Mouse (Mus musculus): Measurements from ENCODE around the gene Usp22. TPM values are rescaled to one million over a fixed set of nuclear protein-coding genes. Genes with fewer than 3 reads are reported as not detected.

Gene Usp22
- polyA plus RNA-seq (2012; rRNA removed) = 7.4 and 8.2 TPM in 2 replicates
- 12.8 and 13.6 TPM in 2 replicates for polyA plus RNA-seq (2014; fragmentation: Nextera tagmentation; extraction: Ambion mirVana)

GRCm38 (mm10) chr11:61174821-61175658 lies at the start of gene Usp22:
Gene Usp22, minus strand, starts transcription at chr11:61175055.
- DNase-seq (ENCODE audit: low read depth in 3 of 3, low spot score in 3 of 3) (peak; percentile 99 to 100 (median 100)), ATAC-seq (ENCODE audit: insufficient read depth) (peak; percentile 97)
- Histone ChIP-seq H3K36me3 (replicated peaks; ENCODE audit: control insufficient read depth, insufficient read depth, low read depth) (no peaks in the 10 kb centered on the region), H3K4me2 (ENCODE audit: low read depth) (peak within 1 kb of the TSS; percentile 93), H3K4me3 (ENCODE audit: insufficient read depth in 1 of 2, low read depth in 2 of 2, low read length in 2 of 2) (peak within 1 kb of the TSS; percentile 59 to 66), H3K4me1 (replicated peaks; ENCODE audit: control insufficient read depth in 2 of 2, insufficient read depth in 2 of 2, low read length in 1 of 2) (peaks cover 5 to 10% of the 10 kb centered on the region in 2 experiments), H3K27me3 (ENCODE audit: control insufficient read depth, insufficient read depth, low read length) (no peaks in the 10 kb centered on the region), H3K27ac (peak within 1 kb of the TSS; percentile 63), H3K9me3 (ENCODE audit: control insufficient read depth, low read length) (no peaks in the 10 kb centered on the region), H3K9ac (replicated peaks) (peak within 1 kb of the TSS; percentile 93)
- WGBS (ENCODE audit: insufficient replicate concordance) = under 1% methylated on average over 67 of the region's 69 CpGs
- TF ChIP-seq CTCF (IDR thresholded peaks at IDR 0.05; ENCODE audit: low read depth) (no peak), EP300 (IDR thresholded peaks at IDR 0.05; ENCODE audit: low read depth) (no peak)

GRCm38 (mm10) chr11:61224234-61224744 lies 49.4 kb upstream of the Usp22 start:
- DNase-seq (ENCODE audit: low read depth in 3 of 3, low spot score in 3 of 3) (no peak), ATAC-seq (ENCODE audit: insufficient read depth) (no peak)
- Histone ChIP-seq H3K4me2 (ENCODE audit: low read depth) (no peak overlapping the region), H3K36me3 (replicated peaks; ENCODE audit: control insufficient read depth, insufficient read depth, low read depth) (no peaks in the 10 kb centered on the region), H3K9ac (replicated peaks) (no peak overlapping the region), H3K4me1 (replicated peaks; ENCODE audit: control insufficient read depth in 2 of 2, insufficient read depth in 2 of 2, low read length in 1 of 2) (peaks cover 3 to 8% of the 10 kb centered on the region in 2 experiments; a peak in 3 of 4 replicates), H3K4me3 (ENCODE audit: insufficient read depth in 1 of 2, low read depth in 2 of 2, low read length in 2 of 2) (no peak overlapping the region), H3K27me3 (ENCODE audit: control insufficient read depth, insufficient read depth, low read length) (no peaks in the 10 kb centered on the region), H3K27ac (no peak overlapping the region), H3K9me3 (ENCODE audit: control insufficient read depth, low read length) (no peaks in the 10 kb centered on the region)
- WGBS (ENCODE audit: insufficient replicate concordance) = 43% methylated on average over 6 of the region's 6 CpGs
- TF ChIP-seq CTCF (IDR thresholded peaks at IDR 0.05; ENCODE audit: low read depth) (no peak), EP300 (IDR thresholded peaks at IDR 0.05; ENCODE audit: low read depth) (no peak)

- TF ChIP-seq CTCF (IDR thresholded peaks at IDR 0.05; ENCODE audit: low read depth) = no peak
- peak; percentile 48 for TF ChIP-seq EP300 (IDR thresholded peaks at IDR 0.05; ENCODE audit: low read depth)
- Histone ChIP-seq H3K9ac (replicated peaks) (no peak overlapping the region), H3K4me1 (replicated peaks; ENCODE audit: control insufficient read depth in 2 of 2, insufficient read depth in 2 of 2, low read length in 1 of 2) (peaks cover 3 to 8% of the 10 kb centered on the region in 2 experiments; a peak in 3 of 4 replicates), H3K27me3 (ENCODE audit: control insufficient read depth, insufficient read depth, low read length) (no peaks in the 10 kb centered on the region), H3K4me2 (ENCODE audit: low read depth) (no peak overlapping the region), H3K27ac (no peak overlapping the region), H3K4me3 (ENCODE audit: insufficient read depth in 1 of 2, low read depth in 2 of 2, low read length in 2 of 2) (no peak overlapping the region), H3K9me3 (ENCODE audit: control insufficient read depth, low read length) (no peaks in the 10 kb centered on the region), H3K36me3 (replicated peaks; ENCODE audit: control insufficient read depth, insufficient read depth, low read depth) (no peaks in the 10 kb centered on the region)
- ATAC-seq (ENCODE audit: insufficient read depth) (0 out of 2 replicates have a peak, but pooled peaks have one; percentile 37), DNase-seq (ENCODE audit: low read depth in 3 of 3, low spot score in 3 of 3) (no peak)
- WGBS (ENCODE audit: insufficient replicate concordance) = 62% methylated on average over 9 of the region's 9 CpGs
Measured at GRCm38 (mm10) chr11:61222971-61223745, 48.3 kb upstream of the Usp22 start.

- WGBS (ENCODE audit: insufficient replicate concordance) = 59% methylated on average over 1 of the region's 1 CpGs
- Histone ChIP-seq H3K4me2 (ENCODE audit: low read depth) (no peak overlapping the region), H3K27me3 (ENCODE audit: control insufficient read depth, insufficient read depth, low read length) (no peaks in the 10 kb centered on the region), H3K9me3 (ENCODE audit: control insufficient read depth, low read length) (no peaks in the 10 kb centered on the region), H3K9ac (replicated peaks) (no peak overlapping the region), H3K27ac (no peak overlapping the region), H3K4me3 (ENCODE audit: insufficient read depth in 1 of 2, low read depth in 2 of 2, low read length in 2 of 2) (no peak overlapping the region), H3K4me1 (replicated peaks; ENCODE audit: control insufficient read depth in 2 of 2, insufficient read depth in 2 of 2, low read length in 1 of 2) (peaks cover 3 to 8% of the 10 kb centered on the region in 2 experiments; a peak in 3 of 4 replicates), H3K36me3 (replicated peaks; ENCODE audit: control insufficient read depth, insufficient read depth, low read depth) (no peaks in the 10 kb centered on the region)
- ATAC-seq (ENCODE audit: insufficient read depth) (no peak), DNase-seq (ENCODE audit: low read depth in 3 of 3, low spot score in 3 of 3) (no peak)
- no peak for TF ChIP-seq CTCF (IDR thresholded peaks at IDR 0.05; ENCODE audit: low read depth)
- TF ChIP-seq EP300 (IDR thresholded peaks at IDR 0.05; ENCODE audit: low read depth) = no peak
Measured at GRCm38 (mm10) chr11:61222007-61222406, 47.2 kb upstream of the Usp22 start.

Measured in liver, embryonic 14.5 days (tissue).